Mouse (Mus musculus) spleen, postnatal 4 days (tissue): ENCODE data around the gene Gtf2i.
"Not testable (repeated sequence)": the region's sequence is repeated elsewhere in the genome, so short reads cannot be mapped to it uniquely, and the experiment has no call there.

Source experiments
- DNase-seq, 2 experiments: peaks; one replicate each; pipeline ENCODE4 v3.0.0; 2022; ENCODE audit warnings: low spot score in 2 of 2

Gene Gtf2i

DNA sequence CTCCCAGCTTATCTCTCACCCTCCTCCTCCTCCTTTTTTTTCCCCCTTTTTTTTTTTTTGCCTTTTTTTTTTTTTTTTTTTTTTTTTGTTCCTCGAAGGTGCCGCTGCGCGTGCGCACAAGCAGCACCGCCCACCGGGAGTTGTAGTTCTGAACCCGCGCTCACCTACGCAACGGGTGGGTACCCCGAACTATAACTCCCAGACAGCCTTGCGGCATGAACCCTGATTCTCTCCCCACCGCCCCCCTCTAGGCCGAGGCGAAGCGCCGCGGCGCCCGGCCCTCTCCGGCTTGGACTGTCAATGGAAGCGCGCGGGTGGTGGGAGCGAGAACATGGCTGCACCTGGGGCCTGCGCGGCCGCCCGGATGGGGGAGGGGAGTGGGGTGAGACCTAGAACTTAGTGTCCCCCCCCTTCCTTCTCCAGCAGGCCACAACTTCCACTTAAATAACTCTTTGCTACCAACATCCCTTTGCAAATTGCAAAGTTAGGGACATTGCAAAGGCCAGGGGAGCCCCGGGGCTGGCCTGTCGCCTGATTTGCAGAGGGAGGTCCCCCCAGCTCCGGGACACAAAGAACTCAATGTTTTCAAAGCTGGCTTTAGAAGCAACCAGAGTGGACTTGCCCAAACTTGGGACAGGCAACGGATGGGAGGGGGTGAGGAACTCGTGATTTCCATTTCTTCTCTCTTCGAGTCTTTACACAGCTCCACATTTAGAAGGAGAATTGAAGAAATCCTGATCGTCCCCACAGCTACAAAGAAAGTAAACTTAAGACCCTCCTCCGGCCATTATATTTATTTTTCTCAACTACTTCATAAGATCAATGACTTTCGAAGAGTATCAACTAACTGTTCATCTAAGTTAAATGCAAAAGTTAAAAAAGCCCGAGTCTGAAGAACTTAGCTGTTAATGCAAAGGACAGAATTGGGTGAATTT is at the start of gene Gtf2i:
Gene Gtf2i, minus strand, starts transcription at position 73 of the 935 bp plus-strand sequence.
- peak; percentile 91 to 94 for DNase-seq

DNA sequence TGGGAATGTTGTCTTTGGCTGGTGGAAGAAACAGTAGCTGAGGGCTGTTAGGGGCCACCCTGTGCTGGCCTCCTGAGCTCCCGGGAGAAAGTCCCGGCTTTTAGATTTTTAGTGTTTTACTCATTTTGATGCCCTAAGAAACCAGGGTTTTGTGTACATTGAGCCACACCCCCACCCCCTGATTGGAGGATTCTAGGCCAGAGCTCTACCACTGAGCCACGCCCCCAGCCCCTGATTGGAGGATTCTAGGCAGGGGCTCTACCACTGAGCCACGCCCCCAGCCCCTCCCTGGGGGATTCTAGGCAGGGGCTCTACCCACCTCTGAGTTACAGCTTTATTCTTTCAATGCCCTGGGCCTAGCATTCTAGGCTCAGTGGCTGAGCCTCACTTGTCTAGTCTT is 44.5 kb upstream of the Gtf2i start:
- no peak for DNase-seq

DNA sequence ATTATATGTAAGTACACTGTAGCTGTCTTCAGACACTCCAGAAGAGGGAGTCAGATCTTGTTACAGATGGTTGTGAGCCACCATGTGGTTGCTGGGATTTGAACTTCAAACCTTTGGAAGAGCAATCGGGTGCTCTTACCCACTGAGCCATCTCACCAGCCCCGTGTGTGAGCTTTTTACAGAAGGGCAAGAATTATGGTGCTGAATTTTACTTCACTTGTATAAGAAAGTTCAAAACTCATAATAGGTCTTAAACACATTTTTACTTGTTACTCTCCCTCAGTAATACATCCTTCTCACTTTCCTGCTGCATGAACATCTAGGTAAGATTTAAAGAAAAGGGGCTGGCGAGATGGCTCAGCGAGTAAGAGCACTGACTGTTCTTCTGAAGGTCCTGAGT is 40.8 kb upstream of the Gtf2i start:
- DNase-seq = not testable (repeated sequence)

DNA sequence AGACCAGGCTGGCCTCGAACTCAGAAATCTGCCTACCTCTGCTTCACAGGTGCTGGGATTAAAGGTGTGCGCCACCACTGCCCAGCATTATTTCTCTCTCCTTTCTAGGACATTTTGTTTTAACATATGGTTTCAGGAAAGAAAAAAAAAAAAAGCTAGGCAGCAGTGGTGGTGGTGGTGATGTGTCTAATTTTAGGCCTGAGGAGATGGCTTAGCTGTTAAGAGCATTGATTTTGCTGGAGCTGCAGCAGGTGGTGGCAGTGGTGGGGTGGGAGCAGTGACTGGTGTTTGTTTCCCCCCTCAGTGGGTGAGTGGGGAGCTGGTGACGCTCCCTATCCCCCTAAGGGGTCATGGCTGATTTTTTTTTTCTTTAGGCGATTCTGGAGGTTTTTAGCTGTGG is 38.6 kb upstream of the Gtf2i start:
- DNase-seq = no peak

DNA sequence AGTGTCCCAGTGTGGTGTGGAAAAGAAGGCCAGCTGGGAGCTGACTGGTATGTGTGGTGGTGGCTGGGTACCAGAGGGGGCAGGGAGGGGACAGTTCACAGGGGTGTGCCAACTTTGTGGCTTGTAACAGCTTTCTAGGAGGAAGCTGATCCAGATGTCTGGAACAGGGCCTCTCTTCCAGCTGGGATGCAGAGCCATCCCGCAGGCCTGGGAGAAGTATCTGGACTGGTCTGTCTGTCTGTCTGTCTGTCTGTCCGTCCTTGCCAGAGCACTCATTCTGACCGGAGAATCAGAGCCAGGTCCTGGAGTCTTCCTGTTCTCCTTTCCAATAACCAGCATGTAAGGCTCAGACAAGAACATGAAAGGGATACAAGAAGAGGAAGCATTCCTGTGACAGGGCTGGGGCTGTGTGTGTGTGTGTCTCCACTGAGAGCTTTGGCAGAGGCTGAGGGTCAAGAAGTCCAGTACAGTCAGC is 38.0 kb upstream of the Gtf2i start:
- DNase-seq = no peak

DNA sequence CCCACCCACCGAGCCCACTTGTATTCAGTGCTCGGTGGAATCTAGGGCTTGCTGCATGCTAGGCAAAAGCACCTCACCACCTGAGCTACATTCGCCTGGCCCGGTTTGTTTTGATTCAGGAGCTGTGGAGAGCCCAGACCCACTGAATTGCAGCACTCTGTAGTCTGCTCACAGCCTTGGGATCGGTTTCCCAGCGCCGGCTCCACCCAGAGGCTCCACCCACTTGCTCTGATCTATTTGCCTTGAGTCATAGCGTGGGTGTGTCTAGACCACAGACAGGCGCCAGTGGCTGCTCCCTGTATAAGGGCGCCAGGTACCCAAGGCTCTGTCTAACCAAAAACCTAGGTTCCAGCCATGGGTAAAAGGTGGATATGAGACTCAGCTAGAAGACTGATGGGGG is 36.1 kb upstream of the Gtf2i start:
- DNase-seq = peak in 1 of 2 experiments; percentile 56

DNA sequence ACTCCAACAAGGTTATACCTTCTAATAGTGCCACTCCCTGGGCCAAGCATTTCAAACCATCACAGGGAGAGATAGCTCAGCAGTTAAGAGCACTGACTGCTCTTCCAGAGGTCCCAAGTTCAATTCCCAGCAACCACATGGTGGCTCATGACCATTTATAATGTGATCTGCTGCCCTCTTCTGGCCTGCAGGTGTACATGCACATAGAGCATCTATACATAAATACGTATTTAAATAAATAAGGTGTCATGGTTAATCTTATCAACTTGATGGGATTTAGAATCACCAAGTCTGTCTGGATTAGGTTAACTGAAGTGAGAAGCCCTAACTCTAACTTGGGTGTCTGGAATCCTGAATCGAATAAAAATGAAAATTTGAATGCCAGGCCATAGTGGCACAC is 32.5 kb upstream of the Gtf2i start:
- DNase-seq = no peak

DNA sequence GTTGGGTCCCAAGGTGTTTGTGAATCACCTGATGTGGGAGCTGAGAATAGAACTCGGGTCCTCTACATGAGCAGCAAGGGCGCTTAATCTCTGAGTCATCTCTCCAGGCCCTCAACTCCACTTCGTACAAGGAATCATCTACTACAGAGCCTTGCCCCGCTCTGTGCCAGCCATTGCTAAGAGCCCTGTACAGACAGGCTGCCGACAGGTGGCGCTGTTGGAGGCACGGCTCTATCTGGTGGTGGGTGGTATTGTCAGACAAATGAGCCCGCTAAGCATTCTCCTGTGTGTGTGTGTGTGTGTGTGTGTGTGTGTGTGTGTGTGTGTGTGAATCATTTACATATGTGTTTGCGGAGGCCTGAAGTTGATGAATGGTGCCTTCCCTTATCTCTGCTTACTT is 30.9 kb upstream of the Gtf2i start:
- no peak for DNase-seq

DNA sequence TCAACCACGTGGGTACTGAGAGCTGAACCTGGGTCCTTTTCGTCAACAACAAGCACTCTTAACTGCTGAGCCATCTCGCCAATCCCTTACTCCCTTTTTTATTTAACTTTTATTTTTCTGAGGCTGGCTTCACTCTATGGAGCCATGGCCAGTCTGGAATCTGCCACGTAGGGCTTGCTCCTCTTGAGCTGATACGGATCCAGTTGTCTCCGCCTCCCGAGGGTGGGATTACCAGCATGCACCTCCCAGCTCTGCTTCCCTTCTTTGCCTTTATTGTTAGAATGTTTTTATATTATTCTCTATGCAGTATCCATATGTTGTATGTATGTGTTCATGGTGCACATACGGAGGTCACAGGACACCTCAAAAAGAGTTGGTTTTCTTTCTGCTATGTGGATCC is 29.5 kb upstream of the Gtf2i start:
- no peak for DNase-seq

DNA sequence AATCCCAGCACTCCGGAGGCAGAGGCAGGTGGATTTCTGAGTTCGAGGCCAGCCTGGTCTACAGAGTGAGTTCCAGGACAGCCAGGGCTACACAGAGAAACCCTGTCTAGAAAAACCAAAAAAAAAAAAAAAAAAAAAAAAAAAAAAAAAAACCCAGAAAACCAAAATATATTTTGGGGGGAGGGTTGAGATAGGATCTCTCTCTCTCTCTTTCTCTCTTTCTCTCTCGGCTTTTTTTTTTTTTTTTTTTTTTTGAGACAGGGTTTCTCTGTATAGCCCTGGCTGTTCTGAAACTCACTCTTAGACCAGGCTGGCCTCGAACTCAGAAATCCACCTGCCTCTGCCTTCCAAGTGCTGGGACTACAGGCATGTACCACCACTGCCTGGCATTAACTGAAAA is 29.0 kb upstream of the Gtf2i start:
- DNase-seq = not testable (repeated sequence)

DNA sequence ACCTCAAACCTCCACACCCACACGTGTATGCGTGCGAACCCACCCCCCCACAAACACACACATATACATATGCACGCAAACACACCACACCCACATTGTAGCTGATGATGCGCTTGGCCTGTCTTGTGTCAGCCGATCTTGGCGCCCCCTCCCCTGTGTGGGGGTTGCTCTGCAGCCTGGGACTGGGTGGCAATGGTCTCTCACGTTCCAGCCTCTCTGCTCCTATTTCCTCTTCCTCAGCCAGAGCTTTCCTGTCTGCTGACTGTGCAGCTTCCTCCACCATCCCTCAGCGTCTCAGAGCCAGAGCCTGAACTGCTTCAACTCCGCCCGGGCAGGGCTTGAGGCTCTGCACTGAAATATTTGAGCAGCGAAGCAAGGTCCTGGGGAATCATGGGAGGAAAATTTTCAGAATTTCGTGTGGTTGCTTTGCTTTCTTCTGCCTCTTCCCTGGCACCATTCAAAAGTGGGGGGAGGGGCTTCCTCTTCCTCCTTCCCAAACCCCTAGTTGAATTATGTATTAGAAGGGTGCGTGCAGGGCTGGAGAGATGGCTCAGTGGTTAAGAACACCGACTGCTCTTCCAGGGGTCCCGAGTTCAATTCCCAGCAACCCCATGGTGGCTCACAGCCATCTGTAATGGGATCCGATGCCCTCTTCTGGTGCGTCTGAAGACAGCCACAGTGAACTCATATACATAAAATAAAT is 28.1 kb upstream of the Gtf2i start:
- DNase-seq = no peak

DNA sequence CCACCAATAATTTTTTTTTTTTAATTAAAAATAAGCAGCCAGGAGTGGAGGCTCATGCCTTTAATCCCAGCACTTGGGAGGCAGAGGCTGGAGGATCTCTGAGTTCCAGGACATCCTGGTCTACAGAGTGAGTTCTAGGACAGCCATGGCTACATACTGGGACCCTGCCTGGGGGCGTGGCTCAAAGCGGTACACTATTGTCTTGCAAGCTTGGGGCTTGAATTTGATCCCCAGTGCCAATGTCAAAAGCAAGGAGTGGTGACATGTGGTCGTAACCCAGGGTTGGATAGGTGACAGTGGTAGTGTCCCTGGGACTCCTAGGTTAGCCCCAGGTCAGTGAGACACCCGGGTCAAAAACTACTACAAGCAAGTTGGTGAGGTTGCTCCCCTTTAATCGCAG is 27.2 kb upstream of the Gtf2i start:
- DNase-seq = no peak

DNA sequence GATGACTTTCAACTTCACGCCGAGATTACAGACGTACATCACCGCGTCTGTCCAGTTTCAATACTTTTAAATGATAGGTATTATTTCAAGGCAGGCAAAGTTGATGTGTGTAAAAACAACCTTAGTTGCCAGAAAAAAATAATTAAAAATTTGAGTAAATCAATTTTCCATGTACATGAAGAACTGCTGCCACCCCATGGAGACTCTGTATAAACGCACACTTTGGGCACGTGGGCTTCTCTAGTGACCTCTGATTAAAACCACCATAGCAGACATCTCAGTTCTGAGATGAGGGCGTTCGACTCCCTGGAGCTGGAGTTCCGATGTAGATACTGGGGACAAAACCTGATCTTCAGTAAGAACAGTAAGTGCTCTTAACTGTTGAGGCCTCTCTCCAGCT is 26.8 kb upstream of the Gtf2i start:
- DNase-seq = no peak

DNA sequence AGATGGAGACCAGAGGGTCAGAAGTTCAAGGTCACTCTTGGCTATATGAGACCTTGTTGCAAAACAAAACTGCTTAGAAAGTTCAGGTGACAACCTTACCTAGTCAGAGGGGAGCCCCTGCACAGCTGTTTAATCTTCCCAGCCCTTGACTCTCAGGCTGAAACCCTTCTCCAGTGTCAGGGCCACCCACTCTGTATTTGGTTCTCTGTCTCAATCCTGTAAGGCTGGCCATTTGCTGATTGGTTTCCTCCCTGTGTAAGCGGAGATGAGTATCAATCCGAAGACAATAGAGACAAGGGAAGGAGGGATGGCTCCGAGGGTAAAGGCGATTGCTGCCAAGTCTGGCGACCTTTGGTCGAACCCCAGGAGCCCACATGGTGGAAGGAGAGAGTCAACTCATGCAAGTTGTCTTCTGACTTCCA is 25.6 kb upstream of the Gtf2i start:
- DNase-seq = no peak

DNA sequence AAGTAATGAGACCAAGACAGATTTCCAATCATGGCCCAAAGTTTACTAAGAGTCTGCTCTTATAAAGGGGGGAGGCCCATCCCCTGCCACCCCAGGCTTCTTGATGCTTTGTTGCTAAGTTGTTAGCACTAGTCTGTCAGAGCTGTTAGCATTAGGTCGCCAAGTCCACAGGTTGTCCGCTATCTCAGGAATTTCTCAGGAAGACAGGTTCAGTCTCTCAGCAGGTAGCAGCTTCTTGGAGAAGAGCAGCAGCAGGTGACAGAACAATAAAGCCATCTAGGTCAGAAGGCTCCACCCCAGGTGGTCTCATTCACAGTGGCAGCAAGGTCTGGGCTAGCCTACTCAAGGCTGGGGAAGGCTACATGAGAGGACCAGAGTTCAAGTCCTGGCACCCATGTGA is 22.5 kb upstream of the Gtf2i start:
- DNase-seq = not testable (repeated sequence)

DNA sequence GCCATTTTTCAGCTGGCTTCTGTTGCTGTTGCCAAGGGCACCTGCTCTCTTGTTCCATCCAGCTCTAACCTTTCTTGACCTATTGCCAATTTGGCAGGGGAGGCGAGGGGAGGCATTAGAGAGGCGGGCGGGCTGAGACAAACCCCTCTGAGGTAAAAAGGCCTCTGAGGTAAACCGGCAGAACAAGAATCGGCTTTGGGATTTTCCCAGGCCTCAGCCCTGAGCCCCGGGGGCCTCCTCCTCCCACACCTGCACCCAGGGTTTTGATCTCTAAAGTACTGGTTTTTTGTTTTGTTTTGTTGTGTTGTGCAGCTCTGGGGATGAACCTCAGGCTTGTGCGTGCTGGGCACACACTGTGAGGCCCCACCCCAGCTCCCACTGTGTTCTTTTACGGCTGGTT is 18.2 kb upstream of the Gtf2i start:
- no peak for DNase-seq

DNA sequence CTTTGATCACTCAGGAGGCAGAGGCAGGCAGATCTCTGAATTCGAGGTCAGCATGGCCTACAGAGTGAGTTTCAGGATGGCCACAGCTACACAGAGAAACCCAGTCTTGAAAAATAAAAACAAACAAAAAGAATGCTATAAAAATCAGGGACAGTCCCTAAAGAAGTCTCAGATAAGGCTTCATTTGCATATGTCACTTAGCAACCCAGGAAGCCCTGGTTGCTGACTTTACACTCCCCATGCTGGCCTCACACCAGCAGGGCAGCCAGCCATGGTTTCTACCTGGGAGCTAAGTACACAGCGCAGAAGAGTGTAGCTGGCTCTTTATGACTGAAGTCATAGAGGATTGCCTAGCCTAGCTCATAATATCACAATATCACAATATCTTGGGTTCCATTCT is 15.5 kb upstream of the Gtf2i start:
- DNase-seq = no peak

DNA sequence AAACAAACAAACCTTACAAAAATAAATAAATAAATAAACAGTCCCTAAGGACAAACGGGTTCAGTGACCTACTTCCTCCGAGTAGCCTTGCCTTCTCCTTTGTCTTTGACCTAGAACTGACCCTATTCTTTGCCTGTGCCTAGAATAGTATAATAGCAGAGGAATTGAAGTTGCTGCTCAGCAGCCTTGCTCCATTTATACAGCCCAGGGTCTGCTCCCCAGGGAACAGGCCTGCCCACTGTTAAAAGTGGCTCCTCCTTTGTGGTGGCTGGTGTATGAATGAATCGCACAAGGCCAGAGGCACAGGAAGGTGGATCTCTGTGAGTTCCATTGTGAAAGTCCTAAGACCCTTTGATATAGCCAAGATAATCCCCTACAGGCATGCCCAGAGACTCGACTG is 14.8 kb upstream of the Gtf2i start:
- no peak for DNase-seq

DNA sequence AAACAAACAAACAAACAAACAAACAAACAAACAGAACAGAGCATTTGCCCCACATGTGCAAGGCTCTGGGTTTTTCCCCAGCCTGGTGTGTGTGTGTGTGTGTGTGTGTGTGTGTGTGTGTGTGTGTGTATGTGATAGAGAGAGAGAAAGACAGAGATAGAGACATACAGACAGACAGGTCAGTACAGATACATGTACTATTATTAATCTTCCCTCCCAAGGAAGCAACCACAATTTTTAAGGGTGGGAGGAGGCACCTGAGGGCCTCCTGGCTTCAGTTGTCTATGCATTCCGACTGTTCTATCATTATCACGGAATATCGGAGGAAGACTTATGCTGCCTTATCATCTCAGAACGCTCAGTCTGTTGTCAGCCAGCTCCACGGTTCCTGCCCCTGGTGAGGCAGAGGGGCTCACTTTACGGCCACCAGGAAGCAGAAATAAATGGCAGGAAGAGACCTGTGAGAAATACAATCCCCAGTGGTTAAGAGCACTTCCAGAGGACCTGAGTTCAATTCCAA is 14.0 kb upstream of the Gtf2i start:
- no peak for DNase-seq

DNA sequence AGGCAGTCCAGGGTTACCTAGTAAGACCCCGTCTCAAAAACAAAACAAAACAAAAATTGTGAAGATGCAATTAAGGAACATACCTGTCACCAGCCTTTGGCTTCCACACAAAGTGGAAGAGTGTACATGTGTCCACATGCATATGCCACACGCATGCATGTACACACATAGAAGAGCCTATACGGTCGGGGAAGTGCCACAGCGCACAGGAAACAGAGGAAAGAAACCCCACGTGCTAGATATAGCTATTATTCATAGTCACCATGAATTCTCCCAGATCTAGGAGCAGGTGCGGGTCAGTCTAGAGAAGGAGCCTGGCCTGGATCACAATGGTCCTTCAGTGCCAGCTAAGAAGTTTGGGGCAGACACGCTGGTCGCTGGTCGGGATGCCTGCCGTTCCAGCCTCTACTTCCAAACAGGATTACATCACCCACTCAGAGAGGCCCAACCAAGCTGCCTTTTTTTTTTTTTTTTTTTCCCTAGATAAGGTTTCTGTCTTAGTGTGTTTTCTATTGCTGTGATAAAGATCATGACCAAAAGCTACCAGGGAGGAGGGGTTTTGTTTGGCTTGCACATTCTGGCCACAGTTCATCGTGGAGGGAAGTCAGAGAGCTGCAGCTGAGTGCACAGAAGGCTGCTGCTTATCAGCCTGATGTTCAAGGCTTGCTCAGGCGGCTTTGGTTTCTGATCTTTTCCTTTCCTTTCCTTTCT is 11.5 kb upstream of the Gtf2i start:
- DNase-seq = no peak

DNA sequence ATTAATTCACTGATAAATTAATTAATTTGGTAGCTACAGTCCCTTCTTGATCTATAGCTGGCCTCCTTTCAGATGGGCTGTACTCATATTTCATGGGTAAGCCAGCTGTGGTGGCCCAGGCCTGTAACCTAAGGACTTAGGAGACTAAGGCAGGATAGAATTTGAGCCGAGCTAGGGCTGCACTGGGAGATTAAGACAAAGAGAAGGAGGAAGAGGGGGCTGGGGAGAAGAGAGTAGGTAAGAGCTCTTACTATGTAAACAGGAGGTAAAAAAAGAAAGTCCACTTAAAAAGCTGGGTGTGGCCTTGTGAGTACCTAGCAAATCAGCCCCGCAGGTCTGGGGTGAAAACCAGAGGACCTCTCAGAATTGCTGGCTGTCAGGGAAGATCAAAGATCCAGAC is 9.3 kb upstream of the Gtf2i start:
- DNase-seq = no peak

DNA sequence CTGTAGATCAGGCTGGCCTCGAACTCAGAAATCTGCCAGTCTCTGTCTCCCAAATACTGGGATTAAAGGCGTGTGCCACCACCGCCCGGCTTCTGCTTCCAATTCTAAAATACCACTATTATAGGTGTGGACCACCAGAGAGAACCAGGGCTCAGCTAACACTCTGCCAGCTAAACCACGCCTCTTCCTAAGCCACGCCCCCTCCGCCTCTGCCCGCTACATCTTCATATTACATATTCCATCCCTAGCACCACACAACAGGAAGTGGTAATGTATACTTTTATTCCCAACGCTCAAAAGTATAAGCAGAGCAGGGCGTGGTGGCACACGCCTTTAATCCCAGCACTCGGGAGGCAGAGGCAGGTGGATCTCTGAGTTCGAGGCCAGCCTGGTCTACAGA is 8.8 kb upstream of the Gtf2i start:
- no peak for DNase-seq
